Mouse (Mus musculus) liver, postnatal 0 days (tissue): Measurements from ENCODE around the gene Add3. TPM values are rescaled to one million over a fixed set of nuclear protein-coding genes. Genes with fewer than 3 reads are reported as not detected.
A peak's percentile ranks its signal among the peaks of the same experiment; 100 is the strongest.

Source experiments
- ATAC-seq: fragments of 200-750 bp; cut with Nextera tagmentation; 2 replicates; pipeline ENCODE4 v1.8.0; 2017; ENCODE audit warnings: mild to moderate bottlenecking, moderate library complexity
- DNase-seq: peaks from one replicate; pipeline ENCODE4 v3.0.0-alpha.2; 2016
- H3K27ac ChIP-seq: fragments of 300-500 bp; sonication (generic); 2 replicates; pipeline ENCODE4 v1.5.1; 2014; ENCODE audit warnings: antibody characterized with exemption, moderate library complexity, mild to moderate bottlenecking, low read depth
- H3K27me3 ChIP-seq: fragments of 300-500 bp; sonication (generic); 2 replicates; pipeline ENCODE4 v1.6.1; 2014; ENCODE audit warnings: low read length, control low read depth, mixed read lengths; ENCODE audit not compliant: insufficient read depth
- H3K36me3 ChIP-seq: fragments of 300-500 bp; sonication (generic); replicated peaks from 2 replicates; pipeline ENCODE4 v1.6.1; 2014; ENCODE audit warnings: mild to moderate bottlenecking, control low read depth, low read length, moderate library complexity, mixed read lengths; ENCODE audit not compliant: insufficient read depth
- H3K4me1 ChIP-seq: fragments of 300-500 bp; sonication (generic); 2 replicates; pipeline ENCODE4 v1.6.1; 2014; ENCODE audit warnings: antibody characterized with exemption, mild to moderate bottlenecking, control low read depth; ENCODE audit not compliant: insufficient read depth
- H3K4me2 ChIP-seq: fragments of 300-500 bp; sonication (generic); 2 replicates; pipeline ENCODE4 v1.6.1; 2014; ENCODE audit warnings: low read depth, mild to moderate bottlenecking, low read length, moderate library complexity, mixed read lengths
- H3K4me3 ChIP-seq: fragments of 300-500 bp; sonication (generic); 2 replicates; pipeline ENCODE4 v1.5.1; 2014; ENCODE audit warnings: low read depth, low read length
- H3K9ac ChIP-seq: fragments of 300-500 bp; sonication (generic); replicated peaks from 2 replicates; pipeline ENCODE4 v1.6.1; 2014; ENCODE audit warnings: mild to moderate bottlenecking, moderate library complexity
- H3K9me3 ChIP-seq: fragments of 300-500 bp; sonication (generic); 2 replicates; pipeline ENCODE4 v1.6.1; 2016; ENCODE audit warnings: mild to moderate bottlenecking, control low read depth, low read length, mixed read lengths
- CTCF ChIP-seq: sonication (generic); IDR thresholded peaks from 2 replicates; pipeline ENCODE4 v1.5.1; 2016; ENCODE audit warnings: antibody characterized with exemption, low read depth
- EP300 ChIP-seq: IDR thresholded peaks from 2 replicates; pipeline ENCODE4 v1.6.1; 2016; ENCODE audit warnings: antibody characterized with exemption, low read depth, mild to moderate bottlenecking
- WGBS: fragments of 180-500 bp; shearing (Covaris S2); extraction: QIAGEN DNeasy Blood & Tissue Kit; methylation state at CpG from one replicate; pipeline ENCODE4 v1.1.7; 2014; ENCODE audit not compliant: insufficient replicate concordance; 5-methylcytosine and 5-hydroxymethylcytosine counted together
- polyA plus RNA-seq: library from polyadenylated mRNA; unstranded; fragments of >200 nt; fragmentation: Nextera tagmentation; extraction: Ambion mirVana; gene quantifications from 2 replicates; pipeline ENCODE4 v1.2.1, GENCODE M21; 2015

Add3 gene
- polyA plus RNA-seq, 1 experiment from 2014 or later = 21.4 TPM

- peaks cover 56% of the 10 kb centered on the region for H3K4me1 ChIP-seq
- ATAC-seq (peak; percentile 86), DNase-seq (peak; percentile 86)
- no peaks in the 10 kb centered on the region for H3K36me3 ChIP-seq
- no peaks in the 10 kb centered on the region for H3K27me3 ChIP-seq
- H3K9ac ChIP-seq = peak overlapping the region; percentile 64
- 60% methylated on average over 15 of the region's 15 CpGs for WGBS
- H3K4me3 ChIP-seq = peak overlapping the region; percentile 30
- peak overlapping the region; percentile 61 for H3K4me2 ChIP-seq
- no peak for TF ChIP-seq CTCF
- peak; percentile 91 for TF ChIP-seq EP300
- peak overlapping the region; percentile 99 for H3K27ac ChIP-seq
- H3K9me3 ChIP-seq = no peaks in the 10 kb centered on the region
These were observed 117.7 kb downstream of the Add3 start for GRCm38 (mm10) chr19:53257631-53258560.

DNA sequence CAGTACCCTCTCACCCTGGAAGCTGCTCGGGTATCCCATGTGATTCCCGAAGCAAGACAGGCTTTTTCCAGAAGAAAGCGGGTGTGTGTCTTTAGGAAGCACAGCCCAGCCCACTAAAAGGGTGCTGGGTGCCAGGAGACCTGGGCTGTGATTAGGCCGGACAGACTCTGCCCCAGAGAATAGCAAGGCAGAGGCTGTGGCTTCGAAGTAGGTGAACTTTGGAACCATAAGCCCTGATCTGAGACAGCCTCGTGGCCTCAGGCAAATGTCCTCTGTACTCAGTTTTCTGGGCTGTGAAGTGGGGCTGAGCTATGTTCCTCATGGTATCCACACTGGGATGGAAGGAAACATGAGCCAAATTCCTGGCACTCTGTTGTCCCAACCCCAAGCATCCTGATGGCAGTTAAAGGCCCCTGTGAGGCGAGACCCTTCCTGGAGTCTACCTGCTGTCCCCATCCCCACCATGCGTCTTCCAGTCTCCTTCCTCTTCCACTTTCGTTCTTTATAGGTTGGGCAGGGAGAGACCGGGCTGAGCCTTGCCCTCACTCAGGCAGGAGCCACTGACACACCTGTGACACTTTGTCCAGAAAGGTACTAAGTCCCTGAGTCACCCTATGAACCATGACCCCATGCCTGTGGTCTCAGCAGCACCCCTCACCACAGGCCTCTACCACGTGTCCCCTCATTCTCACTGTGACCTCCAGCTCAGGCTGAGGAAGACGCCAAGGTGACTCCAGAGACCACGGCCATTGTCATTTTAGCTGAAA, 118.7 kb downstream of the Add3 start:
- no peaks in the 10 kb centered on the region for H3K27me3 ChIP-seq
- H3K4me2 ChIP-seq = peak overlapping the region; percentile 61
- ATAC-seq (no peak), DNase-seq (no peak)
- H3K36me3 ChIP-seq = no peaks in the 10 kb centered on the region
- H3K9me3 ChIP-seq = no peaks in the 10 kb centered on the region
- WGBS = 71% methylated on average over 13 of the region's 13 CpGs
- TF ChIP-seq CTCF = no peak
- TF ChIP-seq EP300 = no peak
- peak overlapping the region; percentile 99 for H3K27ac ChIP-seq
- peak overlapping the region; percentile 57 for H3K9ac ChIP-seq
- H3K4me1 ChIP-seq = peaks cover 50% of the 10 kb centered on the region
- H3K4me3 ChIP-seq = peak overlapping the region; percentile 19

- Histone ChIP-seq H3K27me3 (no peaks in the 10 kb centered on the region), H3K4me3 (0 out of 2 replicates have a peak overlapping the region, but pooled peaks have one; percentile 19), H3K4me1 (peaks cover 50% of the 10 kb centered on the region), H3K36me3 (no peaks in the 10 kb centered on the region), H3K4me2 (peak overlapping the region; percentile 61), H3K9me3 (no peaks in the 10 kb centered on the region), H3K9ac (peak overlapping the region; percentile 57; the same call in 1 of the 2 replicates), H3K27ac (peak overlapping the region; percentile 99; the same call in 1 of the 2 replicates)
- TF ChIP-seq CTCF = no peak
- TF ChIP-seq EP300 = no peak
- 56% methylated on average over 5 of the region's 5 CpGs for WGBS
- DNase-seq = no peak
- ATAC-seq = no peak
These were observed 119.3 kb downstream of the Add3 start for GRCm38 (mm10) chr19:53259541-53259940.

DNA sequence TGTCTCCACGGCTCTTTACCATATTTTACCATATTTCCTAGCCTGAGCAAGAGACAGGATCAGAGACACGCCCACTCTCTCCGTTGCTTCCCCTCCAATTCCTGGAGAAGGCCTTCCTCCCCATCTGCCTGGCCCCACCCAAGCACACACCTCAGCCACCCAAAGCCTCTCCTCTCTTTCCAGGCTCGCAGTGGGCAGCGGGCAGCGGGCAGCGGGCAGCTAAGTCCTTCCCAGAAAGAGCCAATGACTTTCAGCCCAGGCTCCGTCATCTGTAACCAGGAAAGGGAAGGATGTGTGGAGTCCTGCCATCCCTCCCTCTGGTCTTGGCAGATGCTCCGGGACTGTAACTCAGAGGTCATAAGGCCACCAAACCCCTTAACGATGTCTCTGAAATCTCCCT, 120.0 kb downstream of the Add3 start:
- no peak for ATAC-seq
- H3K4me1 ChIP-seq = peaks cover 50% of the 10 kb centered on the region
- H3K27ac ChIP-seq = no peak overlapping the region
- no peak for DNase-seq
- no peak overlapping the region for H3K9ac ChIP-seq
- H3K27me3 ChIP-seq = no peaks in the 10 kb centered on the region
- 83% methylated on average over 10 of the region's 10 CpGs for WGBS
- no peaks in the 10 kb centered on the region for H3K36me3 ChIP-seq
- H3K4me2 ChIP-seq = peak overlapping the region; percentile 61
- TF ChIP-seq CTCF (no peak), EP300 (no peak)
- H3K4me3 ChIP-seq = no peak overlapping the region
- no peaks in the 10 kb centered on the region for H3K9me3 ChIP-seq

DNA sequence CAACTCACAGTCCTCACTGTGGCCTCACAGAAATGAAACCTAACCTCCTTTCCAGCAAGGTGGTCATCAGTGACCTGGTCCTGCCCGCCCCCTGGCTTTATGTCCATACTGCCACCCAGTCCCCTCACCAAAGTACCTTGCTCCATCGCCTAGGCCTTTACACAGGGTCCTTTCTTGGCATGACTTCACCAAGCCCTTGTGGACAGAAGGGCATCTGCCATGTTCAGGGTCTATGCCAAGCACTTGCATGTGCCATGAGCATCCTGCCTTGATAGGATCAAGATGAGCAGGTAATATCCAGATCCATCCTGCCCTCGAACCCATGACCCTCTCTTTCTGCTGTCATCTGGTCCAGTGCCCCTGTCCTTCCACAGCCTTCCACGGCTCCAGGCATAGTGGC, 120.6 kb downstream of the Add3 start:
- no peak for TF ChIP-seq EP300
- no peak for TF ChIP-seq CTCF
- 77% methylated on average over 4 of the region's 4 CpGs for WGBS
- Histone ChIP-seq H3K27ac (no peak overlapping the region), H3K36me3 (no peaks in the 10 kb centered on the region), H3K4me2 (no peak overlapping the region), H3K9ac (no peak overlapping the region), H3K4me1 (peaks cover 47% of the 10 kb centered on the region), H3K27me3 (no peaks in the 10 kb centered on the region), H3K9me3 (no peaks in the 10 kb centered on the region), H3K4me3 (no peak overlapping the region)
- DNase-seq (no peak), ATAC-seq (no peak)

DNA sequence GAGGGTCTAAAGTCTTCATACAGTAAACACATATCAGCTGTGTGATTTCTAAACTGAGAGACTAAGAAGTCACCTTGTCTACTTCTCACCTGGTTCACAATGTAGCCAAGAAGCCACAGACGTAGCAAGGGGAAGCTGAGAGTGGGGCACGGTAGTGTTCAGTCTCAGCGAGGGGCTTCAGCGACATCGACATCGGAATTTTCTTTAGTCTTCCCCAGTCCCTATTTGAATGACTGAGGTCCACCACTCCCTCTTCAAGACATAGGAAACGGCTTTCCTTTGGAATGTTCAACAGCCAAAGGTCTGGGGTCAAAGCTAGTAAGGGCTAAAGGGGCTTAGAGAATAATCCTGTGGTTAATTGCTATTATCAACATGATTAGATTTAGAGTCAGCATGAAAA, 121.8 kb downstream of the Add3 start:
- H3K4me2 ChIP-seq = no peak overlapping the region
- WGBS = 81% methylated on average over 7 of the region's 7 CpGs
- no peak overlapping the region for H3K9ac ChIP-seq
- H3K27me3 ChIP-seq = no peaks in the 10 kb centered on the region
- TF ChIP-seq CTCF = no peak
- TF ChIP-seq EP300 = no peak
- no peak overlapping the region for H3K27ac ChIP-seq
- H3K9me3 ChIP-seq = no peaks in the 10 kb centered on the region
- H3K4me3 ChIP-seq = no peak overlapping the region
- H3K36me3 ChIP-seq = no peaks in the 10 kb centered on the region
- peaks cover 35% of the 10 kb centered on the region for H3K4me1 ChIP-seq
- no peak for ATAC-seq
- DNase-seq = no peak
